Comparison of ENCODE assay signal across 23 mouse cellular contexts in genomic region chr12:83780181-83780580, GRCm38 (mm10). TPM values are rescaled to one million over a fixed set of nuclear protein-coding genes. Genes with fewer than 3 reads are reported as not detected.
DNase-seq lines count a peak whose midpoint lies in the region; ATAC-seq and TF ChIP-seq lines count a peak whose summit lies in the region.
"Had no signal": no experiment of that assay in that cellular context is flagged by ENCODE, and none has a peak within 500 bp of the region (broad histone marks: within the 10 kb centered on the region; RNA-seq: fewer than 3 reads in every experiment).

No protein-coding gene starts in this region.

- H3K79me2 ChIP-seq in heart, adult 2 months (replicated peaks; ENCODE audit: control insufficient read depth, insufficient read depth, low read length): no peaks in the 10 kb centered on the region

- DNase-seq in gastrocnemius, adult 2 months: peak; percentile 57
- DNase-seq in gastrocnemius, adult 18-20 months (ENCODE audit: low spot score): no peak
- DNase-seq in heart, adult 2 months: peak in 1 of 2 experiments; percentile 48
- DNase-seq in hindbrain, embryonic 10.5 days (ENCODE audit: low spot score): no peak
- DNase-seq: adrenal gland, adult 8-10 months; adrenal gland, postnatal 25 days; cerebellum, adult 18-20 months; cerebellum, adult 9-10 months; gastrocnemius, postnatal 25 days; kidney, adult 2 months had no signal

- intact Hi-C loops in gastrocnemius, adult 2 months (cut with DNase I): no loop called here
- intact Hi-C loops in heart, adult 2 months (cut with DNase I): no loop called here

- H3K4me3 ChIP-seq in gastrocnemius, adult 2 months: no peak overlapping the region
- H3K4me3 ChIP-seq in heart, adult 2 months: no peak overlapping the region
- H3K4me3 ChIP-seq in heart, embryonic 12.5 days: no peak overlapping the region
- no peak overlapping the region for H3K4me3 ChIP-seq in hindbrain, embryonic 10.5 days
- H3K4me3 ChIP-seq in hindbrain, embryonic 12.5 days: no peak overlapping the region
- H3K4me3 ChIP-seq: forebrain, embryonic 10.5 days; forebrain, embryonic 13.5 days; heart, embryonic 13.5 days had no signal

- no peak overlapping the region for H3K4me2 ChIP-seq in heart, embryonic 12.5 days
- H3K4me2 ChIP-seq in hindbrain, embryonic 12.5 days (replicated peaks): no peak overlapping the region
- H3K4me2 ChIP-seq: forebrain, embryonic 13.5 days; heart, embryonic 13.5 days; hindbrain, embryonic 14.5 days had no signal

- TF ChIP-seq CTCF in gastrocnemius, adult 2 months (IDR thresholded peaks at IDR 0.05): no peak
- TF ChIP-seq CTCF in heart, adult 2 months (IDR thresholded peaks at IDR 0.05): no peak

- 67% methylated on average over 3 of the region's 3 CpGs for WGBS in heart, adult 2 months
- WGBS in heart, embryonic 12.5 days: 82% methylated on average over 3 of the region's 3 CpGs
- 84% methylated on average over 3 of the region's 3 CpGs for WGBS in hindbrain, embryonic 10.5 days
- 80% methylated on average over 3 of the region's 3 CpGs for WGBS in hindbrain, embryonic 12.5 days

- H3K9me3 ChIP-seq in heart, embryonic 12.5 days (replicated peaks): no peaks in the 10 kb centered on the region
- no peaks in the 10 kb centered on the region for H3K9me3 ChIP-seq in hindbrain, embryonic 10.5 days
- H3K9me3 ChIP-seq in hindbrain, embryonic 12.5 days (replicated peaks): no peaks in the 10 kb centered on the region
- H3K9me3 ChIP-seq: forebrain, embryonic 10.5 days; forebrain, embryonic 13.5 days; heart, embryonic 13.5 days had no signal

- no peaks in the 10 kb centered on the region for H3K27me3 ChIP-seq in heart, adult 2 months (ENCODE audit: control insufficient read depth, insufficient read depth, low read length)
- H3K27me3 ChIP-seq in heart, embryonic 12.5 days (replicated peaks): peaks cover 14% of the 10 kb centered on the region
- H3K27me3 ChIP-seq in hindbrain, embryonic 10.5 days (ENCODE audit: insufficient read depth, poor library complexity, severe bottlenecking): no peaks in the 10 kb centered on the region
- H3K27me3 ChIP-seq in hindbrain, embryonic 12.5 days: no peaks in the 10 kb centered on the region
- H3K27me3 ChIP-seq: forebrain, embryonic 13.5 days; heart, embryonic 13.5 days had no signal

- no peak overlapping the region for H3K9ac ChIP-seq in heart, adult 2 months (ENCODE audit: low read depth, low read length)
- H3K9ac ChIP-seq in heart, embryonic 12.5 days: no peak overlapping the region
- H3K9ac ChIP-seq in hindbrain, embryonic 12.5 days: no peak overlapping the region
- H3K9ac ChIP-seq: forebrain, embryonic 13.5 days; heart, embryonic 13.5 days; hindbrain, embryonic 14.5 days had no signal

- ATAC-seq in heart, embryonic 12.5 days (ENCODE audit: insufficient number of reproducible peaks, low FRiP score): no peak
- no peak for ATAC-seq in hindbrain, embryonic 12.5 days (ENCODE audit: low FRiP score)
- ATAC-seq: activated CD4-positive, CD25-positive, alpha-beta regulatory T cell, adult 4 months; forebrain, embryonic 13.5 days; forebrain, embryonic 16.5 days; hindbrain, postnatal 0 days; inflammation-experienced regulatory T-cells, adult 6 months; intestine, embryonic 16.5 days had no signal

- no peak for TF ChIP-seq POLR2A in heart, adult 2 months (IDR thresholded peaks at IDR 0.05; ENCODE audit: insufficient read depth, low read depth, low read length)

- no peak overlapping the region for H3K27ac ChIP-seq in gastrocnemius, adult 2 months
- H3K27ac ChIP-seq in heart, adult 2 months: peak overlapping the region; percentile 33
- no peak overlapping the region for H3K27ac ChIP-seq in heart, embryonic 12.5 days (ENCODE audit: poor library complexity, severe bottlenecking)
- peak overlapping the region; percentile 13; the same call in 1 of the 2 replicates for H3K27ac ChIP-seq in hindbrain, embryonic 10.5 days
- H3K27ac ChIP-seq in hindbrain, embryonic 12.5 days: no peak overlapping the region
- H3K27ac ChIP-seq: forebrain, embryonic 10.5 days; forebrain, embryonic 13.5 days; heart, embryonic 13.5 days; hindbrain, embryonic 14.5 days; hindbrain, postnatal 0 days had no signal

- H3K36me3 ChIP-seq in heart, adult 2 months (ENCODE audit: control insufficient read depth, insufficient read depth, low read length): no peaks in the 10 kb centered on the region
- no peaks in the 10 kb centered on the region for H3K36me3 ChIP-seq in heart, embryonic 12.5 days
- no peaks in the 10 kb centered on the region for H3K36me3 ChIP-seq in hindbrain, embryonic 10.5 days
- H3K36me3 ChIP-seq in hindbrain, embryonic 12.5 days: no peaks in the 10 kb centered on the region
- H3K36me3 ChIP-seq: forebrain, embryonic 10.5 days; heart, embryonic 13.5 days had no signal

- H3K4me1 ChIP-seq in heart, adult 2 months (ENCODE audit: control insufficient read depth, insufficient read depth, low read length): peaks cover 2% of the 10 kb centered on the region; the same call in 1 of the 2 replicates
- H3K4me1 ChIP-seq in heart, embryonic 12.5 days (replicated peaks): no peaks in the 10 kb centered on the region
- peaks cover 31% of the 10 kb centered on the region for H3K4me1 ChIP-seq in hindbrain, embryonic 10.5 days (replicated peaks)
- H3K4me1 ChIP-seq in hindbrain, embryonic 12.5 days: peaks cover 16% of the 10 kb centered on the region; the same call in 1 of the 2 replicates
- H3K4me1 ChIP-seq: heart, embryonic 13.5 days had no signal

- TF ChIP-seq EP300 in heart, adult 2 months (IDR thresholded peaks at IDR 0.05; ENCODE audit: insufficient read depth, low read depth, low read length): no peak

RNA-seq across cellular contexts. Expression of gene Papln, which starts 16.7 kb away (rescaled TPM):
- total RNA-seq in gastrocnemius, adult 2 months (2021): 1 to 10 TPM in 1 of 2 experiments, under 1 TPM in 1; 0.56 to 1.6 TPM
- under 1 TPM; 0.57 to 0.83 TPM for total RNA-seq in gastrocnemius, adult 18-20 months (2021)
- total RNA-seq in heart, adult 2 months (2021): 1 to 10 TPM; 4.9 to 7.5 TPM
- 8.7 and 13.1 TPM in 2 replicates for polyA plus RNA-seq in heart, adult 2 months (2012; rRNA removed)
- 0.22 and 0.23 TPM in 2 replicates for polyA plus RNA-seq in heart, embryonic 12.5 days (2016; fragmentation: Nextera tagmentation; extraction: Ambion mirVana)
- 0.04 and 0.14 TPM in 2 replicates for polyA plus RNA-seq in hindbrain, embryonic 10.5 days (2016; fragmentation: Nextera tagmentation; extraction: Ambion mirVana)
- polyA plus RNA-seq in hindbrain, embryonic 12.5 days (2016; fragmentation: Nextera tagmentation; extraction: Ambion mirVana): 0.10 and 0.26 TPM in 2 replicates
- total RNA-seq: hematopoietic stem cell, adult 5-6 weeks had no signal
- polyA plus RNA-seq: activated CD4-positive, CD25-positive, alpha-beta regulatory T cell, adult 4 months; embryonic facial prominence, embryonic 11.5 days; inflammation-experienced regulatory T-cells, adult 6 months had no signal

Comparison
In these comparisons a context has a peak if more than half of its experiments do, and no peak if none do; other contexts are left out.
1. H3K27ac ChIP-seq: peak in heart, adult 2 months (single experiment) and hindbrain, embryonic 10.5 days (single experiment); none in gastrocnemius, adult 2 months (single experiment), heart, embryonic 12.5 days (single experiment) and hindbrain, embryonic 12.5 days (single experiment).